Comparison of ENCODE assay signal across 14 mouse cellular contexts in the genomic region with DNA sequence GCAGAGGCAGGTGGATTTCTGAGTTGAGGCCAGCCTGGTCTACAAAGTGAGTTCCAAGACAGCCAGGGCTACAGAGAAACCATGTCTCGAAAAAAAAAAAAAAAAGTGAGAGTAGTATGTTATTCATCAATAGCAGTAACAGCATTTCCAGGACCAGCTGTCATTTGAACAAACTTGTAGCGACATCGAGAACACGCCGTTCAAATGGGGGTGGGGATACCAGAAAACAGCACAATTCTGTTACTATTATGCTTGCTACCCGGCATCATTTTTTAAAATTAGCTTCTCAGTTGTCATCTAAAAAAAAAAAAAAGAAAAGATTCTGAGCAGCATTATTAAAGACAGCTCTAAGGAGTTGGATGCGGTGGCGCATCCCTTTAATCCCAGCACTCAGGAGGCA.
"Had no signal": no experiment of that assay in that cellular context is flagged by ENCODE, and none has a peak within 500 bp of the region (broad histone marks: within the 10 kb centered on the region; RNA-seq: fewer than 3 reads in every experiment).

No protein-coding gene starts in this region.

- DNase-seq: lung, adult 18-20 months; lung, embryonic 14.5 days; lung, postnatal 10 days; lung, postnatal 4 days; midbrain, embryonic 14.5 days; right cerebral cortex, postnatal 14 days; thymus, adult 2 months; thymus, postnatal 25 days; thymus, postnatal 4 days had no signal

- H3K4me3 ChIP-seq: midbrain, embryonic 10.5 days; midbrain, embryonic 12.5 days; neural tube, embryonic 12.5 days; stomach, embryonic 15.5 days had no signal

- H3K27ac ChIP-seq: midbrain, embryonic 10.5 days; midbrain, embryonic 12.5 days; neural tube, embryonic 12.5 days; stomach, embryonic 15.5 days; stomach, postnatal 0 days had no signal
